7 mouse cellular contexts compared by ENCODE assay signal in genomic region chr11:31821479-31822411, GRCm38 (mm10). TPM values are rescaled to one million over a fixed set of nuclear protein-coding genes. Genes with fewer than 3 reads are reported as not detected.
DNase-seq lines count a peak whose midpoint lies in the region; ATAC-seq lines count a peak whose summit lies in the region.

No protein-coding gene starts in this region.

- intact Hi-C loops in left cerebral cortex, postnatal 14 days (cut with DNase I): no loop called here

- peak; percentile 77 for DNase-seq in 416B (ENCODE audit: low read depth)
- DNase-seq in brain, adult 2 months (ENCODE audit: low read depth, low spot score): peak; percentile 75
- DNase-seq in kidney, adult 9 months: peak; percentile 78
- peak; percentile 69 for DNase-seq in lung, postnatal 10 days
- DNase-seq in thymus, adult 18-20 months: no peak
- DNase-seq in left cerebral cortex, postnatal 14 days (ENCODE audit: low spot score in 2 of 2): no peak

- no peak for ATAC-seq in erythroblast, adult 5-6 weeks (replicated peaks; ENCODE audit: low FRiP score, poor library complexity, severe bottlenecking)

RNA-seq across cellular contexts. Expression of gene Cpeb4, which starts 50.3 kb away (rescaled TPM):
- 1,203 and 1,240 TPM in 2 replicates for total RNA-seq in erythroblast, adult 5-6 weeks (2015; ENCODE audit: low replicate concordance)
- 858 and 892 TPM in 2 replicates for total RNA-seq in erythroblast, adult 5-6 weeks (2017; ENCODE audit: low replicate concordance)
- total RNA-seq in left cerebral cortex, postnatal 14 days (2021): 100 to 1,000 TPM; 146 to 152 TPM

Comparison
In these comparisons a context has a peak if more than half of its experiments do, and no peak if none do; other contexts are left out.
1. DNase-seq: peak in 416B (single experiment), brain, adult 2 months (single experiment), kidney, adult 9 months (single experiment) and lung, postnatal 10 days (single experiment); none in thymus, adult 18-20 months (0 of 2) and left cerebral cortex, postnatal 14 days (0 of 2).
2. RNA of gene Cpeb4, which starts 50.3 kb away (total RNA-seq): 858 to 1,240 TPM in erythroblast, adult 5-6 weeks; 146 to 152 TPM in left cerebral cortex, postnatal 14 days; every median in the first group is over 4 times any median in the second.